Mouse (Mus musculus): ENCODE measurements around the gene Rhot1.

DNA sequence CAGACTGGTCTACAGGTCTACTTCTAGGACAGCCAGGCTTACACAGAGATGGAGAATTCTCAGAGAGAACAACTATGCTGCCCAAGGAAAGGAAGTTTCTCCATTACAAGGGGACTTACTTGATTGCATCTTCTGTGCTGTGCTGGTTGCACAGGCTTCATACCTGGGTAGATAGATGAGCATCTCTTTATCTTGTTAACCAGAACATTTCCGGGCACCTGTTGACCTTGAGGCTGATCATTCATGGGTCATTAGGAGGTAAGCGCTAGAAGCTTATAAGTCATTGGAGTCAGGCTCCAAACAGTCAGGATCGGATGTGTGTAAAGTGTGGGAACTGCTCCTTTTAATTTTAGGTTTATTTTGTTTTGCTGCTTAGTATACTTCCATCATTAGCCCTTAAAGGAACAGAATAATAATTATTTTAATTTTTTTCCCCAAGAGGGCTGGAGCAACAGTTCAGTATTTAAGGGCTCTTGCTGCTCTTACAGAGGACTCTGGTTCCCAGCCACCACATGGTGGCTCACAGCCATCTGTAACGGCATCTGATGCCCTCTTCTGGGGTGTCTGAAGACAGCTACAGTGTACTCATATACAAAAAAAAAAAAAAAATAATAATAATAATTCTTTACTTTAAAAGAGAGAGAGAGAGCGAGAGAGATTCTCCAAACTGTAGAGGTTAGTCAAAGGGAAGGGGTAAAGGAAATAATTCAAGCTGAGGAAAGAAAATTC is 27.6 kb upstream of the Rhot1 start:
- TF ChIP-seq GATA1 (IDR thresholded peaks at IDR 0.05; ENCODE audit: low read length) (no peak), TAL1 (IDR thresholded peaks at IDR 0.05; ENCODE audit: low read length) (no peak)

Data from erythroblast, embryonic 14.5 days (primary cell).